Mouse (Mus musculus) intestine, embryonic 14.5 days (tissue): ENCODE results near the gene Fsd1. TPM values are rescaled to one million over a fixed set of nuclear protein-coding genes. Genes with fewer than 3 reads are reported as not detected.
"Not testable (repeated sequence)": the region's sequence is repeated elsewhere in the genome, so short reads cannot be mapped to it uniquely, and the experiment has no call there.

Source experiments
- ATAC-seq: fragments of 200-750 bp; cut with Nextera tagmentation; replicated peaks from 2 replicates; pipeline ENCODE4 v1.8.0; 2017; ENCODE audit warnings: low read depth, moderate number of reproducible peaks, moderate TSS enrichment, moderate library complexity; ENCODE audit not compliant: low FRiP score, low TSS enrichment
- DNase-seq: peaks from one replicate; pipeline ENCODE4 v3.0.0-alpha.2; 2018; ENCODE audit warnings: low spot score
- H3K27ac ChIP-seq: fragments of 300-500 bp; sonication (generic); 2 replicates; pipeline ENCODE4 v1.5.1; 2014; ENCODE audit warnings: low read depth, mild to moderate bottlenecking, control low read depth
- H3K27me3 ChIP-seq: fragments of 300-500 bp; sonication (generic); replicated peaks from 2 replicates; pipeline ENCODE4 v1.6.1; 2014; ENCODE audit warnings: low read length, control low read depth; ENCODE audit not compliant: control insufficient read depth, insufficient read depth
- H3K36me3 ChIP-seq: fragments of 300-500 bp; sonication (generic); 2 replicates; pipeline ENCODE4 v1.6.1; 2014; ENCODE audit warnings: low read length, control low read depth; ENCODE audit not compliant: control insufficient read depth, insufficient read depth
- H3K4me1 ChIP-seq: fragments of 300-500 bp; sonication (generic); replicated peaks from 2 replicates; pipeline ENCODE4 v1.6.1; 2014; ENCODE audit warnings: low read length, control low read depth, mixed read lengths; ENCODE audit not compliant: control insufficient read depth, insufficient read depth
- H3K4me2 ChIP-seq: fragments of 300-500 bp; sonication (generic); 2 replicates; pipeline ENCODE4 v1.6.1; 2014; ENCODE audit warnings: low read length
- H3K4me3 ChIP-seq: fragments of 300-500 bp; sonication (generic); 2 replicates; pipeline ENCODE4 v1.5.1; 2014; ENCODE audit warnings: low read depth, low read length, control low read depth, mixed read lengths
- H3K9ac ChIP-seq: fragments of 300-500 bp; sonication (generic); 2 replicates; pipeline ENCODE4 v1.6.1; 2014; ENCODE audit warnings: mild to moderate bottlenecking, low read length
- H3K9me3 ChIP-seq: fragments of 300-500 bp; sonication (generic); 2 replicates; pipeline ENCODE4 v1.6.1; 2016; ENCODE audit warnings: low read length, control low read depth; ENCODE audit not compliant: control insufficient read depth
- WGBS: fragments of 180-500 bp; shearing (Covaris S2); extraction: QIAGEN DNeasy Blood & Tissue Kit; methylation state at CpG from one replicate; pipeline ENCODE4 v1.1.7; 2014; 5-methylcytosine and 5-hydroxymethylcytosine counted together
- polyA plus RNA-seq: library from polyadenylated mRNA; unstranded; fragments of >200 nt; fragmentation: Nextera tagmentation; extraction: Ambion mirVana; gene quantifications from 2 replicates; pipeline ENCODE4 v1.2.1, GENCODE M21; 2014

Gene Fsd1
- 16.9 and 18.8 TPM in 2 replicates for polyA plus RNA-seq

DNA sequence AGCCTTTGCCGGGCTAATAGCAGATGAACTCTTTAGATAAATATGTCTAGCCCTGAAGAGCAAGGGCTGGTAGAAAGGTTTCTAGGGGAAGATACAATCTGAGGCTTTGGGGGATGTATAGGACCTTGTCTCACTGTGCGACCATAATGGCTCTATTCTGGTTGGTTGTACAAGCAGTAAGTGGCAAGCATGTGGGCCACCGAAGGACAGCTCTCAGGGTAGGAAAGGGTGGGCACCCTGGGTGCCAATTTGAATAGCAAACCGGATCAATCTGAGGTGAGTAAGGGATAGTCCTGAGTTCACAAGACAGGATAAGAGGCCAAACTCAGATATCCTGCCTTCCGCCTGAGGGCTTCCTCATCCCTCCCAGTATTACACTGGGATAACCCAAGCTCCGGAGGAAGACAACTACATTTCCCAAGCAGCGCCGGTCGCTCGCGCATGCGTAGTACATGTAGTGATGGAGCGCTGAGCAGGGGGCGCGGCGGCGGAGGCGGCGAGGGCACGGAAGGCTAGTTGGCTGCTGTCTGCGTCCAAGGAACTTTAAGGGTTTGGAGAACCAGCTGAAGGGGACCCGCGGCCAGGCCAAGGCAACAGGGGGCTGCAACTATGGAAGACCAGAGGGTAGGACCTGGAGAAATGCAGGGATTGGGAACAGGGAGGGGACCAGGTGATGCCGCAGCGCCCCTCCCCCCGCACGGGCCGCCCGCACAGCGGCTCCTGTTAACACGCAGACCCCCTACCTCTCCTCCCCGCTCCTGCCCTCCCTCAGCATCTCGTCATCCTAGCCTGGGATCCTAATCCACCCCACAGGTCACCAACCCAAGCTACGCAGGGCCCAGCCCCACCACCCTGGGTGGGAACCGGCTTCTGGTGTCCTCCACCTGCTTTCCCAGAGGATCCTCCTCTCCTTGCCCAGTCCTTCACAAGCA lies at the start of gene Fsd1:
Fsd1 (plus strand) TSS at position 480 of the 932 bp plus-strand sequence.
- WGBS: 9% methylated on average over 35 of the region's 35 CpGs
- Histone ChIP-seq H3K27me3 (no peaks in the 10 kb centered on the region), H3K27ac (no peak within 1 kb of the TSS), H3K4me3 (peak within 1 kb of the TSS; percentile 51), H3K4me2 (peak within 1 kb of the TSS; percentile 76), H3K4me1 (peaks cover 6% of the 10 kb centered on the region; the same call in 1 of the 2 replicates), H3K9me3 (no peaks in the 10 kb centered on the region), H3K9ac (peak within 1 kb of the TSS; percentile 38; the same call in 1 of the 2 replicates), H3K36me3 (no peaks in the 10 kb centered on the region)
- DNase-seq (peak; percentile 76), ATAC-seq (peak; percentile 44; the same call in 1 of the 2 replicates)

DNA sequence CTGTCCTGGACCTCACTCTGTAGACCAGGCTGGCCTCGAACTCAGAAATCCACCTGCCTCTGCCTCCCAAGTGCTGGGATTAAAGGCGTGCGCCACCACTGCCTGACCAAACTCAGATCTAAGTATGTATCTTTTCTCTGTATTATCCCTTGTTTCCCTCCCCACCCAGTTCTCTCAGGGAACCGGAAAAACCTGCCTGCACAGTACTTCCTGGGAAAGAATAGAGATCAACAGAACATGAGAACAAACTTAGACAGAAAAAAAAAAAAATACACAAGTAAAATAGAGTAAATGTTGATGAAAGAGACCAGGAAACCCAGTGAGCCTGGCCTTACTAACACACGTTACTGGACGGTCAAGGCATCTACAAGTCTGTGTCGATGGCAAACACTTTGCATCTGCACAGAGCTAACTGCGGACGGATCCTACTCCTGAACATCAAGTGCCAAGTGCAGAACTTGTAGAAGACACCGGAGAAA lies 41.9 kb upstream of the Fsd1 start:
- H3K27me3 ChIP-seq, ATAC-seq, H3K4me1 ChIP-seq, H3K36me3 ChIP-seq, H3K9me3 ChIP-seq: not testable (repeated sequence)
- peak overlapping the region; percentile 38; the same call in 1 of the 2 replicates for H3K9ac ChIP-seq
- WGBS: 22% methylated on average over 10 of the region's 10 CpGs
- H3K27ac ChIP-seq: peak overlapping the region; percentile 80
- DNase-seq: peak; percentile 72
- peak overlapping the region; percentile 42 for H3K4me3 ChIP-seq
- peak overlapping the region; percentile 66 for H3K4me2 ChIP-seq

DNA sequence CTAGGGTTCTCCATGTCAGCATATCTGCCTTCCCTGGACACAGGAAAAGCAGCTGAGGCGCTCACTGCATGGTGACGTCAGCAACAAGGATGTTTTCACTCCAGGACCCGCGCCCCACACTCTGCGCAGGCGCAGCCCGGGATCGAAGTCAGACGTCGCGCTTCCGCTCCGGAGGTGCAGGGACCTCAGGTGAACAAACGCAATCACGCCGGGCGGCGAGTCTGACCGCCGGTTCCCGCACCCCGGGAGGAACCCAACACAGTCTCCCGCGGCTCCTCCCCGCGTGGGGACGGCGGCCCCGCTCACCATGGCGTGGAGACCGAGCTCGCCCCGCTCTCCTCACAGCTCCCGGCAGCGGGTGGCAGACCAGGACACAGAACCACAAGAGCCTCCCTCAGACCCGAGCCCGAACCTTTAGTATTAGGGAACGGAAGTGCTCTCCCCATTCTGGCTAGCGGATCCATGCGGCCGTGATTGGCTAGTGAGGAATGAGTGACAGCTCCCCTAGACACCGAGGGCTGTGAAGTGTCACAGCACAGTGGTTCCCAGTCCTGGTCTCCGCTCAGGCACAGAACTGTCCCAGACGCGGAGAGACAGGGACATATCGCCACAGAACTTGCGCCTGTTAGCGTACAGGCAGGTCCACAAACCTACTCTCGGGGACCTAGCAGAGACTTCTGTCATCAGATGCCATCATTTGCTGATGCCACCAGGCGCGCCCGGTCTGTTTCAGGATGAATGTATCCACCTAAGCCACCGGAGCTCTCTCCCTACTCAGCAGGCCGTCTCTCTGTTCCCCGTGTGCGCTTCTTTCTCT lies 41.2 kb upstream of the Fsd1 start:
- Histone ChIP-seq H3K4me3 (peak overlapping the region; percentile 42), H3K4me2 (peak overlapping the region; percentile 66), H3K27ac (peak overlapping the region; percentile 80), H3K9ac (peak overlapping the region; percentile 54)
- H3K9me3 ChIP-seq, H3K27me3 ChIP-seq, H3K36me3 ChIP-seq, H3K4me1 ChIP-seq: not testable (repeated sequence)
- ATAC-seq (peak; percentile 96), DNase-seq (peak; percentile 85)
- WGBS: under 1% methylated on average over 52 of the region's 56 CpGs

DNA sequence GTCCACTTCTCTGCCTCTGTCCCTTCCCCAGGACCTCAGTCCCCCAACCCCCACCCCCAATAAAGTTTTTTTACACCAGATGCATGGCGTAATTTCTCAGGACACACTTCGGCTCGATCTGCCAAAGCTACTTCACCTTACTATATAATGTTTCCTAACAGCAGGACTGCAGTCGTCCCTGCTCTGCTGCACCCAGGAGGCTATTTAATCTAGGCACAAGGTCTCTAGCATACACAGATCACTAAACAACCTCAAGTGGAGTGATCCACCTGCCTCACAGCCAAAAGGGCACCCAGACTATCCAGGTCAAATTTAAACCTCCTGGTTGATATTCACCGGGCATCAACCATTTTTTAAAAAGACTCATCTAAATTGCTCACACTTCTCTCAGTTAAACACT lies 40.6 kb upstream of the Fsd1 start:
- ATAC-seq (no peak), DNase-seq (no peak)
- H3K27ac ChIP-seq: peak overlapping the region; percentile 80; the same call in 1 of the 2 replicates
- 28% methylated on average over 5 of the region's 5 CpGs for WGBS
- no peaks in the 10 kb centered on the region for H3K36me3 ChIP-seq
- peak overlapping the region; percentile 42 for H3K4me3 ChIP-seq
- no peaks in the 10 kb centered on the region for H3K4me1 ChIP-seq
- H3K4me2 ChIP-seq: peak overlapping the region; percentile 66
- peak overlapping the region; percentile 54 for H3K9ac ChIP-seq
- no peaks in the 10 kb centered on the region for H3K27me3 ChIP-seq
- H3K9me3 ChIP-seq: no peaks in the 10 kb centered on the region

DNA sequence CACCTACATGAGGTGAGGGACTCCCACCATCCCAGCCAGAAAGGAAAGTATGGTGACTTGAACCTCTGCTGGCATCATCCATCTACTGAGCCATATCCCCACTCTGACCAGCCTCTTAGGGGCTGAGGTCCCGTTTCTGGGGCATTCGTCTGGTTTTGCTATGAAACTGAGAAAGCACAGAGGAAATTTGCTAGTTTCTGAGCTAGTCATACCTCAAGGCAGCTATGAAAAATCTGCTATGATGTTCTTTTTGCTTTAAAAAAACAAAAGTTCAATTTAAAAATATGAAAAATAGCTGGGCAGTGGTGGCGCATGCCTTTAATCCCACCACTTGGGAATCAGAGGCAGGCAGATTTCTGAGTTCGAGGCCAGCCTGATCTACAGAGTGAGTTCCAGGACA lies 37.7 kb upstream of the Fsd1 start:
- H3K9ac ChIP-seq: no peak overlapping the region
- H3K4me2 ChIP-seq: no peak overlapping the region
- DNase-seq (no peak), ATAC-seq (no peak)
- H3K9me3 ChIP-seq: no peaks in the 10 kb centered on the region
- no peak overlapping the region for H3K27ac ChIP-seq
- no peaks in the 10 kb centered on the region for H3K36me3 ChIP-seq
- no peaks in the 10 kb centered on the region for H3K4me1 ChIP-seq
- 90% methylated on average over 4 of the region's 4 CpGs for WGBS
- H3K27me3 ChIP-seq: no peaks in the 10 kb centered on the region
- H3K4me3 ChIP-seq: no peak overlapping the region

DNA sequence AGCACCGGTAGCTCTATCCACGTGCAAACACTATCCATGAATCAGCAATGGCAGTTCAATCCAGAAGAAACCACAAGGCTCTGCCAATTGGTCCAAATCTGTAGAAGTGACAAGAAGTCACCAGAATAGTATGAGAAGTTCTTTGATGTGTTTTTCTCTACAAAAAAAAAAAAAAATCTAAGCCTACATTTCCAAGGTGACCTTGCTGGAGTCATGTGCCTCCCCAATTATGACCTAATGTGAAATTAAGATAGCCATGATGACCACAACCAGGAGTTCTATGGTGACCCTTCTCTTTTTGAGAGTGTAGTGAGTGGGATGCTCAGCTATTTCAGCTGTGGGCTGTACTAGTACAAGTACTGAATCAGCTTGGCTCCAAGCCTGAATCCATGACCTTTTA lies 36.9 kb upstream of the Fsd1 start, which contains the start of gene Zfp119b:
Zfp119b (minus strand) TSS at position 101 of the 400 bp plus-strand sequence.
- no peak within 1 kb of the TSS for H3K9ac ChIP-seq
- DNase-seq: no peak
- no peaks in the 10 kb centered on the region for H3K9me3 ChIP-seq
- H3K4me2 ChIP-seq: no peak within 1 kb of the TSS
- no peak within 1 kb of the TSS for H3K27ac ChIP-seq
- no peaks in the 10 kb centered on the region for H3K27me3 ChIP-seq
- H3K36me3 ChIP-seq: no peaks in the 10 kb centered on the region
- no peak within 1 kb of the TSS for H3K4me3 ChIP-seq
- no peak for ATAC-seq
- H3K4me1 ChIP-seq: no peaks in the 10 kb centered on the region
- WGBS: 90% methylated on average over 2 of the region's 2 CpGs

DNA sequence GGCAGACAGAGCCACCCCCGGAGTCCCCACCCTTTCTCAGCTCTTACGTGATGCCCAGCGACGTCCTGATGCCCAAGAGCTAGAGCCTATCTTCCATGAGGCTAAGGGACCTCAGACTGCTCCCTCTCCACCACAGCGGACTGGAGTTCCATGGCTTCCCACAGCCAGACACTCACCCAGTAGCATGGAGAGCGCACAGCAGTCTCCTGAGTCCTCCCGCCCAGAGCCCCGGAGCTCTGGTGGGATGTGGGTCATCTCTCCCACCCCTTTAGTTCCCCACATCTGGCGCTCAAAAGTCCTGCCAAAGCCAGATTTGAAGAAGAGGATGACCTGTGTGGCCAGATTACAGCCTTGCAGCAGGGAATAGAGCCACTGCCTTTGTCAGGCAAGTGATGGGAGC lies 35.7 kb upstream of the Fsd1 start:
- H3K27ac ChIP-seq: no peak overlapping the region
- 69% methylated on average over 9 of the region's 9 CpGs for WGBS
- no peak overlapping the region for H3K4me2 ChIP-seq
- no peaks in the 10 kb centered on the region for H3K27me3 ChIP-seq
- ATAC-seq: no peak
- H3K9me3 ChIP-seq: no peaks in the 10 kb centered on the region
- peak; percentile 27 for DNase-seq
- no peak overlapping the region for H3K9ac ChIP-seq
- H3K4me1 ChIP-seq: no peaks in the 10 kb centered on the region
- H3K4me3 ChIP-seq: no peak overlapping the region
- no peaks in the 10 kb centered on the region for H3K36me3 ChIP-seq

DNA sequence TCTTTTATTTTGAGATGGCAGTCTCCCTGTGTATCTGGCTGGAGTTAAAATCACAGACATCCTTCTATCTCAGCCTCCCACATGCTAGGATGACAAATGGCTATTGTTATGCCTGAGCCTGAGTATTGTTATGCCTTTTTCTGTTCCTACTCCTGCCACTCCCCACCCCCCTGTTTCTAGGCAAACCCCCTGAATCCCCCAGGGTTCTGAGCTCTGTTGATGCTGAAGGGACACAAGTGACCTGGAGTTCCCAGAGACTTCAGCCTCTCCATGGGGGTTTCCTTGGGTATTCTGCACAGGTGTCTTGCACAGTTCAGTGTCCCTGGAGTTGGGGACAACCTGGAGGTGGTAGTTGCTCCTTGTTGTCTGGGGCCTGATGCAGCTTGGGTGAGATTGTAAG lies 34.3 kb upstream of the Fsd1 start:
- H3K4me2 ChIP-seq: no peak overlapping the region
- H3K4me3 ChIP-seq: no peak overlapping the region
- no peaks in the 10 kb centered on the region for H3K36me3 ChIP-seq
- no peaks in the 10 kb centered on the region for H3K27me3 ChIP-seq
- no peaks in the 10 kb centered on the region; the same call in 1 of the 2 replicates for H3K4me1 ChIP-seq
- no peaks in the 10 kb centered on the region for H3K9me3 ChIP-seq
- no peak overlapping the region for H3K9ac ChIP-seq
- ATAC-seq (no peak), DNase-seq (peak; percentile 27)
- no peak overlapping the region for H3K27ac ChIP-seq
